Mouse (Mus musculus): Measurements from ENCODE around the gene Mboat2. TPM values are rescaled to one million over a fixed set of nuclear protein-coding genes. Genes with fewer than 3 reads are reported as not detected.

The Mboat2 gene
- polyA plus RNA-seq, 1 experiment from 2014 or later = 44.5 TPM

GRCm38 (mm10) chr12:24890684-24891459, 60.2 kb downstream of the Mboat2 start:
- 83% methylated on average over 8 of the region's 8 CpGs for WGBS

GRCm38 (mm10) chr12:24892536-24892935, 61.9 kb downstream of the Mboat2 start:
- no peak overlapping the region for H3K27ac ChIP-seq
- H3K9me3 ChIP-seq (replicated peaks; ENCODE audit: low read length) = no peaks in the 10 kb centered on the region
- H3K4me3 ChIP-seq (replicated peaks; ENCODE audit: low read depth, low read length) = no peak overlapping the region
- H3K9ac ChIP-seq (ENCODE audit: low read depth, low read length) = no peak overlapping the region
- H3K36me3 ChIP-seq (ENCODE audit: insufficient read depth, low read length) = no peaks in the 10 kb centered on the region
- TF ChIP-seq CTCF (IDR thresholded peaks at IDR 0.05; ENCODE audit: low read depth) = no peak
- DNase-seq (ENCODE audit: low spot score) (no peak), ATAC-seq (replicated peaks; ENCODE audit: low FRiP score, low read depth) (no peak)
- 73% methylated on average over 4 of the region's 4 CpGs for WGBS
- H3K4me2 ChIP-seq (ENCODE audit: low read length) = no peak overlapping the region
- peaks cover 20% of the 10 kb centered on the region; the same call in 1 of the 2 replicates for H3K4me1 ChIP-seq (replicated peaks; ENCODE audit: insufficient read depth, low read length)
- no peaks in the 10 kb centered on the region for H3K27me3 ChIP-seq (ENCODE audit: insufficient read depth, low read length)

More at GRCm38 (mm10) chr12:24890684-24891459, 60.2 kb downstream of the Mboat2 start:
- no peak for ATAC-seq (replicated peaks; ENCODE audit: low FRiP score, low read depth)
- Histone ChIP-seq H3K36me3 (ENCODE audit: insufficient read depth, low read length) (no peaks in the 10 kb centered on the region), H3K9me3 (replicated peaks; ENCODE audit: low read length) (no peaks in the 10 kb centered on the region), H3K4me2 (ENCODE audit: low read length) (no peak overlapping the region), H3K27ac (no peak overlapping the region), H3K9ac (ENCODE audit: low read depth, low read length) (no peak overlapping the region), H3K4me3 (replicated peaks; ENCODE audit: low read depth, low read length) (no peak overlapping the region), H3K27me3 (ENCODE audit: insufficient read depth, low read length) (no peaks in the 10 kb centered on the region), H3K4me1 (replicated peaks; ENCODE audit: insufficient read depth, low read length) (peaks cover 18% of the 10 kb centered on the region; the same call in 1 of the 2 replicates)
- TF ChIP-seq CTCF (IDR thresholded peaks at IDR 0.05; ENCODE audit: low read depth) = no peak
- DNase-seq (ENCODE audit: low spot score) = no peak

GRCm38 (mm10) chr12:24893777-24894468, 63.2 kb downstream of the Mboat2 start:
- 24% methylated on average over 10 of the region's 10 CpGs for WGBS
- DNase-seq (ENCODE audit: low spot score) = peak; percentile 67

GRCm38 (mm10) chr12:24895352-24895751, 64.7 kb downstream of the Mboat2 start:
- Histone ChIP-seq H3K9ac (ENCODE audit: low read depth, low read length) (no peak overlapping the region), H3K9me3 (replicated peaks; ENCODE audit: low read length) (no peaks in the 10 kb centered on the region), H3K4me3 (replicated peaks; ENCODE audit: low read depth, low read length) (no peak overlapping the region), H3K4me1 (replicated peaks; ENCODE audit: insufficient read depth, low read length) (peaks cover 16% of the 10 kb centered on the region; the same call in 1 of the 2 replicates), H3K4me2 (ENCODE audit: low read length) (no peak overlapping the region), H3K27ac (no peak overlapping the region), H3K27me3 (ENCODE audit: insufficient read depth, low read length) (no peaks in the 10 kb centered on the region), H3K36me3 (ENCODE audit: insufficient read depth, low read length) (no peaks in the 10 kb centered on the region)
- DNase-seq (ENCODE audit: low spot score) (no peak), ATAC-seq (replicated peaks; ENCODE audit: low FRiP score, low read depth) (no peak)
- WGBS = 68% methylated on average over 5 of the region's 5 CpGs
- TF ChIP-seq CTCF (IDR thresholded peaks at IDR 0.05; ENCODE audit: low read depth) = no peak

More at GRCm38 (mm10) chr12:24893777-24894468, 63.2 kb downstream of the Mboat2 start:
- H3K27me3 ChIP-seq (ENCODE audit: insufficient read depth, low read length) = no peaks in the 10 kb centered on the region
- peak overlapping the region; percentile 72 for H3K27ac ChIP-seq
- H3K36me3 ChIP-seq (ENCODE audit: insufficient read depth, low read length) = no peaks in the 10 kb centered on the region
- peaks cover 22% of the 10 kb centered on the region; the same call in 1 of the 2 replicates for H3K4me1 ChIP-seq (replicated peaks; ENCODE audit: insufficient read depth, low read length)
- 0 out of 2 replicates have a peak overlapping the region, but pooled peaks have one; percentile 19 for H3K9ac ChIP-seq (ENCODE audit: low read depth, low read length)
- H3K4me2 ChIP-seq (ENCODE audit: low read length) = no peak overlapping the region
- ATAC-seq (replicated peaks; ENCODE audit: low FRiP score, low read depth) = peak; percentile 69
- H3K4me3 ChIP-seq (replicated peaks; ENCODE audit: low read depth, low read length) = no peak overlapping the region
- peak; percentile 10; the same call in 1 of the 2 replicates for TF ChIP-seq CTCF (IDR thresholded peaks at IDR 0.05; ENCODE audit: low read depth)
- H3K9me3 ChIP-seq (replicated peaks; ENCODE audit: low read length) = no peaks in the 10 kb centered on the region

- Histone ChIP-seq H3K36me3 (ENCODE audit: insufficient read depth, low read length) (no peaks in the 10 kb centered on the region), H3K4me3 (replicated peaks; ENCODE audit: low read depth, low read length) (no peak overlapping the region), H3K4me1 (replicated peaks; ENCODE audit: insufficient read depth, low read length) (peaks cover 16% of the 10 kb centered on the region; the same call in 1 of the 2 replicates), H3K9me3 (replicated peaks; ENCODE audit: low read length) (no peaks in the 10 kb centered on the region), H3K4me2 (ENCODE audit: low read length) (no peak overlapping the region), H3K27me3 (ENCODE audit: insufficient read depth, low read length) (no peaks in the 10 kb centered on the region), H3K27ac (peak overlapping the region; percentile 85), H3K9ac (ENCODE audit: low read depth, low read length) (no peak overlapping the region)
- ATAC-seq (replicated peaks; ENCODE audit: low FRiP score, low read depth) = no peak
- no peak for DNase-seq (ENCODE audit: low spot score)
- no peak for TF ChIP-seq CTCF (IDR thresholded peaks at IDR 0.05; ENCODE audit: low read depth)
- WGBS = 46% methylated on average over 4 of the region's 4 CpGs
Measured at GRCm38 (mm10) chr12:24897354-24897753, 66.7 kb downstream of the Mboat2 start.

GRCm38 (mm10) chr12:24898226-24898625, 67.5 kb downstream of the Mboat2 start:
- no peaks in the 10 kb centered on the region for H3K9me3 ChIP-seq (replicated peaks; ENCODE audit: low read length)
- no peaks in the 10 kb centered on the region for H3K36me3 ChIP-seq (ENCODE audit: insufficient read depth, low read length)
- DNase-seq (ENCODE audit: low spot score) (peak; percentile 50), ATAC-seq (replicated peaks; ENCODE audit: low FRiP score, low read depth) (no peak)
- no peak overlapping the region for H3K4me2 ChIP-seq (ENCODE audit: low read length)
- no peak for TF ChIP-seq CTCF (IDR thresholded peaks at IDR 0.05; ENCODE audit: low read depth)
- H3K27ac ChIP-seq = peak overlapping the region; percentile 85
- H3K27me3 ChIP-seq (ENCODE audit: insufficient read depth, low read length) = no peaks in the 10 kb centered on the region
- 46% methylated on average over 9 of the region's 9 CpGs for WGBS
- H3K9ac ChIP-seq (ENCODE audit: low read depth, low read length) = no peak overlapping the region
- H3K4me3 ChIP-seq (replicated peaks; ENCODE audit: low read depth, low read length) = no peak overlapping the region
- H3K4me1 ChIP-seq (replicated peaks; ENCODE audit: insufficient read depth, low read length) = peaks cover 16% of the 10 kb centered on the region; the same call in 1 of the 2 replicates
